Mouse (Mus musculus): Measurements from ENCODE around the gene Ociad2.

DNA sequence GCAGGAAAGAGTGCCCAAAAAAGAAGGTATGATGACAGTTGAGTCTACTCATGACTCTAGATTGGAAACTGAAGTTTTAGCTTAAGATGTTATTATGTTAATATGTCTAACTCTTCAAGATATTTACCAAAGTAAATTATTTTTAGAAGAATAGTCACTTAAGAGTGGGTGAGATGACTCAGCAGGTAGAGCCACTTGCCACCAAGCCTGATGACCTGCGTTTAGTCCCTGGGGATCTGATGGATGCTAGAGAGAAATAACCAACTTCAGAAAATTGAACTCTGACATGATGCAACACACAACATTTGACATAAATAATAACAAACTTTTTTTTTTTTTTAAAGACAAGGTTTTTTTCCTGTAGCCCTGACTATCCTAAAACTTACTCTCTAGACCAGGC is 30.4 kb downstream of the Ociad2 start:
- TF ChIP-seq CTCF (IDR thresholded peaks at IDR 0.05; ENCODE audit: low read depth, low read length) (no peak), POLR2A (IDR thresholded peaks at IDR 0.05; ENCODE audit: extremely low read depth, insufficient read depth, low read length) (no peak)
